Mouse (Mus musculus): ENCODE measurements around the gene Usp49.

DNA sequence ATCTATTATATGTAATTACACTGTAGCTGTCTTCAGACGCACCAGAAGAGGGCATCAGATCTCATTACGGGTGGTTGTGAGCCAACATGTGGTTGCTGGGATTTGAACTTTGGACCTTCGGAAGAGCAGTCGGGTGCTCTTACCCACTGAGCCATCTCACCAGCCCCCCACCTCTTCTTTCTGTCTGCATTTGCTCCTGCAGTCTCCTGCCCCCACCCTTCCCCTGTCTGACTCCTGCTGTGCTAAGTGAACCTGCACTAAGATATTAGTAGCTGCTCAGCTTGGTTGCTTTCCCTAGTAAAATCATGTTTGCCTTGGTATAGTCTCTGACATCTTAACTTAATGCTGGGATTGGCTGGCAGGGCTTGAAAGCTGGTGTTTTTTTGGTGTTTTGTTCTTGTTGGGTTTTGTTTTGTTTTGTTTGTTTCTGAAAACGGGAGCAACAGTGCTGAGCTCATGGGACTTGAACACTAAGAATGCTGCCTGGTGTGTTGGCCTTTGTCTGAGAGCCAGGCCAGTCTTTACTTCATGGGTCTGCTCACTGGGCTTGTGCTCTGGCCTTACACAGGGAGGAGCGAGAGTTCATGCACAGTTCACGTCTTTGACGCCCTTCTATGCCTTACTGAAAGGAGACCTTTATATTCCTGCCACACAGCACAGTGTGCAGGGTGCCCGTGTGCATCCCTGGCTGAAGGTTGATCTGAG, 32.7 kb downstream of the Usp49 start:
- no peak for TF ChIP-seq EP300 (IDR thresholded peaks at IDR 0.05; ENCODE audit: low read depth)
- TF ChIP-seq CTCF (IDR thresholded peaks at IDR 0.05; ENCODE audit: low read depth): no peak
